Mouse (Mus musculus) heart, postnatal 14 days (tissue): ENCODE measurements at regions not wholly inside any gene's neighbourhood (a gene's known extent, or its start where the extent isn't known, plus 50 kb on each side); places are given as distances from the start of the nearest gene placed in this dataset.

Source experiments
- DNase-seq, 2 experiments: peaks; one replicate each; pipeline ENCODE4 v3.0.0; 2021 to 2022
- intact Hi-C: fragments of 180-260 bp; cut with DNase I; formaldehyde crosslinking; loops from one replicate; pipeline ENCODE4 v1.15.1; 2025

DNA sequence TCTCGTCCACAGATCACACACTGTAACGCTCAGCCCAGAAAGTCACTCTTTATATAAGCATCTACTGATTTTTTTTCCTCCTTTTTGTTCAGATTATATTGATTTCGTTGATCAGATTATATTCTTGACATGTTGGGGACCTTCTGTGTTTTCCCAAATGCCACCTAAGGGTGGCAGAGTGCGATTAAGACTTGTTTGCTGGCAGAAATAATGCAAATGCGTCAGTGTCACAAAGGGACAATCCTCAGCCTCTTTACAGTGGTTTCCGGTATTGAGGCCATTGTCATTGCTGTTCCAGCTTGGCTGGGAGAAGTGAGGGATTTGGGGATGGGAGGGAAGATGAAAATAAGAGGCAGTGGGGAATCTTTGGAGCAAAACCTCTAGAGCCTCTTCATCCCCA is 149.2 kb upstream of the Zc3h12a start:
- intact Hi-C loops, result no loop called here
- no peak for DNase-seq

DNA sequence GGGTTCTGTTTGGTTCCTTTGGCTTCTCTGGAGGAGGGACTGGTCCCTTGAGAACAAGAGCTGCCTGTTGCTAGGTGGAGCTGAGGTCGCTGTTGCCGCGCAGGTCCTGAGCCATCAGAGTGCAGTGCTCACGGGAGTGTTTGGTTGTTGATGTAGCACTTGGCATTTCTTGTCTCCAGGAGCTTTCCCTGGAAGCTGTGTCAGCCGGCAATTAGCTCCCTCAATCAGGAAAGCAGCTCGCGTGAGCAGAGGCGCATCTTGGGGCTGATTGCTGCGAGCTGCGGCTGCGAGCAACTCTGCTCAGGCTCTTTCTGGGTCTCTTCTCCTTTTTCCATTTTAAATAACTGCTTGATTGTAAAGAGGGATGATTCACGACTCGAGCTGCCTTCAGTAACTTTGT is 147.6 kb upstream of the Zc3h12a start:
- intact Hi-C loops, result no loop called here
- no peak for DNase-seq

DNA sequence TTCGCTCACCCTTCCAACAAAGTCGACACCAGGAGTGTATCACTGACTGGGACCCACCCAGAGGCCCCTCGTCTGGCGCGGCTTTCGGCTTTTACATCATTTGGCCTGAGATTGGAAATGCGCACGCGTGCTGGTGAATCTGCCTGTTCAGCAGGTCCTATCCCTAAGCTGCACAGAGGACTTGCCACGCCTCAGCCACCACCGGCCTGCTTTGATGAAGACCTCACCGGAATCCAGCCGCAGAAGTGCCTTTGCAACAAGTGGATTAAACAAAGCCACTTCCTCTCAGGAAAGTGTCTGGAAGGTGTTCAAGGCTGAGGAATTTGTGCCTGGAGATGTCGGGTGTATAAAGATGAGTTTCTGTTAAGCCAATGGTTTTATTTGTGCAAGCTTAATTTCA is 143.3 kb upstream of the Zc3h12a start:
- no peak for DNase-seq
- intact Hi-C loops, result no loop called here

DNA sequence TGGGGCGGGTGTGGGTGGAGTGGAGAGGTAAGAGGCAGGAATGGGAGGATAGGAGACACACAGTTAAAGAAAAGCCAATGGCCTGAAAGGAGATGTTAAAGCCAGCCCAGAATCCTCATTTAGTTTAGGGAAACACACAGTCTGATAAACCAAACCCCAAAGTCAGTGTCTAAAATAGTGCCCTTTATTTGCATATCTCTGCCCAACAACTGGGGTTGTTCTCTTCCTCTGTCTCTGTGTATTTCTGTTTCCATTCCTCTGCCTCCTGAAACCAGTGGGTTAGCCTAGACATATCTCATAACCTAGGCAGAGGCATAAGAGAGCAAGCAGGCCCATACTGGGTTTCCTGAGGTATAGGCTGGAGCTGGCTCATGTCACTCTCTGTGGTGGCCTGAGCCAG is 138.6 kb upstream of the Zc3h12a start:
- DNase-seq, result no peak

DNA sequence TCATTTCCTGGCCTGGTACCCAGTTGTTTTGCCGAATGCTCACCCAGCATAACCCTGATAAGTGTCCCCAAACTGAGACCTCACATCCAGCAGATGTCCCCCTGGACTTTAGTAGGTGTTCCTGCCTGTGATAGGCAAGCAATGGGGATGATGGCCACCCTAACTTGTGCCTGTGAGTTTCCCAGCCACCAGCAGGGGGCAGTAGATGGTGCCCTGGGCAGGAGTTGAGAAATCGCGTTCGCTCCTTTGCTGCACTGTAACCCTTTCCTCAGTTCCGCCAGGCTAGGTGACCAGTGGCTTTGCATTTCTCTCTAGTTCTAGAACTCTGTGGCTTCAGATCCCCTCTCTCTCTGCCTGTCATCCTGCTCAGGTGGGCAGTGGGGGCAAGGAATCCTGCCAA is 137.9 kb upstream of the Zc3h12a start:
- DNase-seq, result peak; percentile 20 to 31
- intact Hi-C loops, result no loop called here

More for the DNA sequence above, 138.6 kb upstream of the Zc3h12a start:
- intact Hi-C loops, result no loop called here

DNA sequence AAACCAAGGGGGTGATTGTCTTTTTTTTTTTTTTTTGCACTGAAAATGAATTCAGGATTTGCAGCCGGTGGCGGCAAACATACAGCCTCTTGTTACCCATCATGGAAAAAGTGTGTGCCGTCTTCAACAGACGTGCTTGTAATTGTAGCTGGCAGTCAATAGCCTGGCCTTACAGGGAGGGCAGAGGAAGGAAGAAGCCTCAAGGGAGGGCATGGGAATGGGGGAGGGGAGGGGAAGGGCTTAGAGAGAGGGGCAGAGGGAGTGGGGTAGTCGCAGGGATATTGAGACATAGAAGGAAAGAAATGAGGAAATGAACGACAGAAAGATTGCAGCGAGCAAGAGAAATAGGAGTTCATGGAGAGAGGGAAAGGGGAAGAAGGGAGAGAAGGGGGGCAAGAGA is 137.4 kb upstream of the Zc3h12a start:
- intact Hi-C loops, result no loop called here
- DNase-seq, result no peak

DNA sequence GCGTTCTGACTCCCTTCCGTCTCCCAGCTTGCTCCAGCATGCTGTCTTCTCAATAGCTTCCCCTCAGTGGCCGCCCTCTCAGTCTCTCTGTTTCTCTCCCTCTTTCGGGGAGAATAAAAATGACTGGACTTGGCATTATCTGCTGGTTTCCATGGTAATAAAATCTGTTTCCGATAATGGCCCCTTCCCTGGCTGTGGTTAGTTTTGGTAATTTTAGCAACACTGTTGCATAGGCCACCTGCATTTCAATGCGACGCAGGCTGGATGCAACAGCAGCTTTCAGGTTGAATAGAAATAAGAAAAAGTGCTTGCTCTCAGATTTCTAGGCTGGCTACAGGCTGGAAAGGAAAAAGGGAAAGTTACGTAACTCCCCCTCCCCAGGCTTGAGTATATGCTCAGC is 133.9 kb upstream of the Zc3h12a start:
- DNase-seq, result no peak
- intact Hi-C loops, result no loop called here

DNA sequence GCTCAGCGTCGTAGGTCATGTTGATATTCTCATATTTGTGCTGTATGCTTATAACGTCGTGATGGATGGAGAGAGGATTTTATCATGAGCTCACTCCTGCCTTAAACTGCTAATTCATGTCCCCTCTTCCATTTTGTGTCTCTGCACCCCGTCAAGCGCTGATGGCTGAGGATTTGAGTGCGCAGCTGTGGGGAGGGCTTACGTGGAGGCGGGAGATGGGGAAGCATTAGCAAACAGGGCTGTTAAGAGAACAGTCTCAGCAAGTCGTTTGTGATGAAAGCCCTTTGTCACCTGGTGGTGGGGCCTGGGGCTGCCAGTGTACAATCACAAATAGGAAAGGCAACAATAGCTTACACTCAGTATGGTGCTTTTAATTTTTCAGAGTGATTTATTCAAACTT is 131.7 kb upstream of the Zc3h12a start:
- DNase-seq, result no peak
- intact Hi-C loops, result no loop called here

DNA sequence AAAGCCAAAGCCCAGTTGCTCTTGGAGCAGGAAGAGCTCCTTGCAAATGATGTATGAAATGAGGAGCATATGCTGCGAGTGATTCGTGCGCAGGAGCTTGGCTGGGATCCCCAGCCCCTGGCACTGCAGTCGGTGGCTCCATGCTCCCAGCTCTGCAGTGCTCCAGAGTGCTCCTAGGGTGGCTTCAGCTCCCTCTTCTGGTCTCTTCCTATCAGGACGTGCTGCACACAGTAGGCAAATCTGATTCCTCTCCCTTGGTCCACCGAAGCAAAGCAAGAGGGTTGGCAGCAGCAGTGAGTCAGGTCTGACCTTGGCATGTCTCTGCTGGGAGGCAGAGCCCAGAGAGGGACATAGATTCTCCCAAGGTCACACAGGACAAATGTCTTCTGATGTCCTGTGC is 130.3 kb upstream of the Zc3h12a start:
- no peak for DNase-seq
- intact Hi-C loops, result no loop called here

DNA sequence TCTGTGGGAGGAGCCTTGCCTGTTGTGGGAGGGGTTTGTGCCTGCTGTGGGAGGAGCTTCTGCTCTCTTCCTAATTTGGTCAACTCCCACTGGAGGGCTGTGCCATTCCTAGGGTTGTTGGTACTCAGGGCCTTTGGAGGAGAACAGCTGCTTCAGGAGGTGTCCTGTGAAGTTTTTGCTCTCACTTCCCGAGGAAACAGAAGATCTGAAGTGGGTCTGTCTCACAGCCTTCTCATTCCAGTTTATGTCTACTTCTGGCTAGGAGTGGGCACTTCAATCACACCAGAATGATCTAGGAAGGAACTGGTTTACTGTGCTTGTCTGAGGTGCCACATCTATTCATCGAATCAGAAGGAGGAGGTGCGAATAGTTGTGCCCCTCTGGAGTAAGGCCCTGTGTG is 125.5 kb upstream of the Zc3h12a start:
- no peak for DNase-seq
- intact Hi-C loops, result no loop called here

DNA sequence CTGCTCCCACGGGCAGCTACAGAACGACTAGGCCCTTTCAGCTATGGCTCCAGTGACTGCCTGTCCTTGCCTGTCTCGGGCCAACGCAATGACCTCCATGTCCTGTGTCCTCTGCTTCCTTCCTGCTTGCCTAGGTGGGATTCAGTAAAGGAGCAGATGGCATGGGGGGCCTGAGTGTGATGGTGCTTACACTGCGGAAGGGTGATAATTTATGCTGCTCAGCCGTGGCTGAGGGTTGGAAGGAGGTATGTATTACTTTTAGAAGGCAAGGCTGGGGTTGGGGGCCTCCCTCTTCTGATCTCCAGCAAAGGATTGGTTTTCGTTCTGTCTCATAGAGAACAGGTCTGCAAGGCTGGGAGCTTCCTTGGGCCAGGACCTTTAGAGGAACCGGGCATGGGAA is 124.6 kb upstream of the Zc3h12a start:
- no peak for DNase-seq
- intact Hi-C loops, result no loop called here

DNA sequence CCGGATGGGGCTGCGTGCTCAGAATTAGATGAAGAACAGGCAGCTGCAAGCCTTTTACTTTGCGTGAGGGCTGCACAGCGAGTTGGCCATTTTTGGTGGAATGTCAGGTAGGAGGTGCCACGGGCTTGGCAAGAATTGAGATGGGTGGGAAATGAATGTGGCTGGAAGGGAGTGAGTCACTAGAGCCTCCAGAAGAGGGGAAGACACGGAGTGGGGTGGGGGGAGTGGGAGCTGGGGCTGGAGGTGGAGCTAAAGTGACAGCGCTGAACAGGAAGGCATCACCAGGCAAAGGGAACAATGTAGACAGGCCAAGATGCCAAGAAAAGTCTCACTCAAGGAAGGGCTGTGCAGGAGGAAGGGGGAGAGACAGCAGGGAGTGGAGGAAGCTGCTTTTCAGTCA is 121.4 kb upstream of the Zc3h12a start:
- intact Hi-C loops, result no loop called here
- DNase-seq, result no peak

DNA sequence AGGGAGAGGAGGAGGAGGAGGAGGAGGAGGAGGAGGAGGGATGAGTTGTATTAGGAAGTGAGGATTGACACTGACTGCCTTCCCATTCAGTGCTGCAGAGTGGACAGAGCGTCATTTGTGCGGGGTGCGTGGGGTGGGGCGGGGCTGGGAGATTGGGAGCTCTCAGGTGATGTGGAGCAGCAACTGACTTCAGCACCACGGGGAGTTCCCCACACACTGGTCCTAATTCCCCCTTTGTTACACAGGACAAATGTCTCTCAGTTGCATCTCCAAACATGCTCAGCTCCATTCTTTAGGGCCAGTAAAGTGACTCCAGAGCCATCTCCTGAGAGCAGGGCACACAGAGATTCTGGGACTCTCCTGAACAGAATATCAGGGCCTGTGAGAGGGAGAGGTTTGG is 118.5 kb upstream of the Zc3h12a start:
- DNase-seq, result no peak
- intact Hi-C loops, result no loop called here

DNA sequence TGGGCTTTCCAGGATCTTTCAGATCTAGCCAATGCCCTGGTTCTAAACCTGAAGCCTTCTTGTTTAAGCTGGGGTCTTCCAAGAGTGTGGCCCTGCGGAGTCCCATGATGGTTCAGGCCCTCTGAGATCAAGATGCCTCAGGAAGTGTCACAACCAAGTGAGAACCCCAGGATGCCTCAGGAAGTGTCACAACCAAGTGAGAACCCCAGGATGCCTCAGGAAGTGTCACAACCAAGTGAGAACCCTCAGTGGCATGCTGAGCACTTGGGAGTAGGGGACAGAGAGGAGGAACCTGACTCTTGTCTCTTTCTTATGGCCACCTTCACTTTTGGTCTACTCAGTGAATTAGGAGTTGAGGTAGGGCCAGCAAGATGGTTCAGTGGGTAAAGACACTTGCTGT is 114.9 kb upstream of the Zc3h12a start:
- intact Hi-C loops, result no loop called here
- DNase-seq, result no peak

DNA sequence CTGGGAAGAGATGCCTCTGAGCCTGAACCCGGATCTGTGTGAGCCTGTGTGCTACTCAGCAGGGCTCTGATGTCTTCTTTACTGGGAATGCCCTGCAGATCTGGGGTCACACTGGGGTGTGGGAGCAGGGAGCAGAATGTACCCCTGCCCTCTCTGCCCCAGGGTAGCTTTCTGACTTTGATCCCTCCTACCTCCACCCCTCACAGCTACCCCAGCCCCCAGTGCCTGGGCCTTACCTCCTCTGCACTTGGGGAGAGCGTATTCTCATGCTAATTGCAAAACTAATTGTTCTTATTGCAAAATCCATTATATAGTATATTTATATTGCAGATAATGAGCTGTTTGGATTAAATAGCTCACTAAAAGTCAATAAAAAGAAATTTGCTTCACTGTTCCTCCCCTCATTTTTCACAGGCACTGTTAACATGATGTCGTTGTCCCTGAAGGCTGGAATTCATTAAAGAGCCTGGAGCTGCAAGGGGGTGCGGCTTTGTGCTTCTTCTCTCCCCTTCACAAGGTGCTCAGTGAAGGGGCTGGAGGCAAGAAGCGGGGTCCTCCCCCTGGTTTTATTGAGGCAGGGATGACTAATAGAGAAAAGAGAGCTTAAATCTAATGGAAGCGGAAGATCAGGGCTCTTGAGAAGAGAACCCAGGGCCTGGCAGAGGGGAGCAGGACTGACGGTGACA is 114.1 kb upstream of the Zc3h12a start:
- no peak for DNase-seq
- intact Hi-C loops, result no loop called here

DNA sequence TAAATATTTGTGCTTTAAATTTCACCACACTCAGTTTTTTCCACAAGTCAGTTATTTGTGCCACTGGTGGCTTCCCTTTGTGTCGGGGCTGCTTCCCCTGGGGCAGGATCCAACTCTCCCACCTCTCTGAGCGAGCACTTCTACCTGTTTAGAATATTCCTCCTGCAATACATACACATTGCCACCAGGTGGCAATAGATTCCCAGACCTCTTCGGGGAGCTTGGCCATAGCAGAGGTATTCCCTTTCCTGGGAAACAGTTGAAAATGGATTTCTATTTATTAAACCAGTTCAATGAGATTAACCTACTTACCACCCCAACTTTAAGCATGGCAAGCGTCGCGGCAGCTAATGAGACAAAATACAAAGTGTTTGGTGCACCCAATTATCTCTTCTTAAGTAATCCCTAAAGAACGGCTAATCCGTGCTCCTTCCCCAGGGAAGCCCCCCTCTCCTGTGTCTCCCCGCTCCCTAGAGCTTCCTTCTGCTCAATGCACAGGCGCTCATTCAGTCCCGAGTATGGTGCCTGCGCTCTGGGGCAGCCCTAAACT is 104.1 kb upstream of the Zc3h12a start:
- intact Hi-C loops, result loop anchor here (2.0 kb wide), 1 partner anchor 731 kb away; no protein-coding TSS in a partner anchor
- DNase-seq, result peak in 1 of 2 experiments; percentile 14

DNA sequence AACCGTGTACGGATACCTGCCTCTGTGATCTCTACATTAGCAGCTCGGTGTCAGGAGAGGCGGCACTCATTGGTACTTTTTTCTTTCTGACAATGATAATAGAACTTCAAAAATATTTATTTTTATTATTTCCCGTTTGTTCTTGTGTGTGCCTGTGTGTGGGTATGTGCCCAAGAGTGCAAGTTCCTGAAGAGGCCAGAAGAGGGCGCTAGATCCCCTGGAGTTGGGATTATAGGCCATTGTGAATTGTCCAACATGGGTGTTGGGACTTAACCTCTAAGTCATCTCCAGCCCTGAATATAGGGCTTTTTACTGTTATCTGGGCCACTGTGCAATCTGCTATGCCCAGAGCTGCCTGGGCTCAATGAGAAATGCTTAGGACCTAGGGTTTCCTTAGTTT is 99.6 kb upstream of the Zc3h12a start:
- intact Hi-C loops, result no loop called here
- no peak for DNase-seq

DNA sequence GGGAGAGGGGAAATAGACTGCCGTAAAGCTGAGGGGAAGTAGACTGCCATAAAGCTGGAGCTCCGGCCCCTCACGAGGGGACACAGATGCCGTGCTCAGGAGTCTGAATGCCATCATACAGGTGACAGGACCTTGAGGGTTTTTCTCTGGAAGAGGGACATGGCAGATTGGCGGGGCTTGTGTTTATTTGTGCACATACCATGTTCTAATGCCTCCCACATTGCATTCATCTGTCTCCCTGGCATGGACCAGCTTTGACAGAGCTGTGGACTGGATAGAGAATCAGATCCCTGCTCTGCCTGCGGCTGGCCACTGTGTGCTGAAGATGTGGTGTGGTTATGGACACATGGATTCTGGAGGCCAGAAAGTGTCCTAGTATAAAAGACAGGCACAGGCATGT is 95.3 kb upstream of the Zc3h12a start:
- intact Hi-C loops, result no loop called here
- DNase-seq, result no peak

DNA sequence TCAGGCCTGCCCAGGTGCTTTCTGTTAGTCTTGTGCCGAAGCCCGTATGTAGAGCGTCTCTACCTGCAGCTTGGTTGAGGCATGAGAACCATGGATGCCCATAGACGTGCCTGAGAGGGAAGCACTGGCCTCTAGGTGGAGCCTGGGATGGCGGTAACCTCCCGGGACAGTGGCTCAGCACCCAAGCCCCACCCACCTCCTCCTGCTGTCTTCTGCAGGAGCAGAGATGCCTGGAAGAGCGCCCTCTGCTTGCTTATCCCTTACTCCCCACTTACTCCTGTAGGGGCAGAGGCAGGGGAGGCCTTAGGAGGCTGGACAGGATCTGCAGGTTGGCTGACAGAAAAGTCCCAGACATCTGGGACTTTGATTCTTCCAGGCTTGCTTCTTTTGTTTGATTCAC is 92.7 kb upstream of the Zc3h12a start:
- intact Hi-C loops, result no loop called here
- no peak for DNase-seq

DNA sequence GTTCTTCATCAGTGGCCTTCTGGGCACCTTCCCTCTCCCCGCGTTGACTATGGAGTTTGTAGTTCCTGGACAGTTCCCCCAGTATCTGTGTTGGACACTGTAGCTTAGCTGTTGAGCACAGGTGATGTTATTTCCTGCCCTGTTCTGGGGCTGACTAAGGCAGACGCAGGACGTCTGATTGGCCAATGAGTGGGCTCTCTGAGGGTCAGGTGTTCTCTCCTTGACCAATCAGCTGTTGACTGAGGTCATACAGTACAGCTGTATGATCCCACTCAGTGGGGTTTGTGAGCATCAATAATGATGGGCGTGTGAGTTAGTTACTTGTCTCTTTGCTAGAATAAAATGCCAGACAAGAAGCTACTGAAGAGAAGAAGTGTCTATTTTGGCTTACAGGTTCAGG is 91.6 kb upstream of the Zc3h12a start:
- intact Hi-C loops, result no loop called here
- DNase-seq, result no peak

DNA sequence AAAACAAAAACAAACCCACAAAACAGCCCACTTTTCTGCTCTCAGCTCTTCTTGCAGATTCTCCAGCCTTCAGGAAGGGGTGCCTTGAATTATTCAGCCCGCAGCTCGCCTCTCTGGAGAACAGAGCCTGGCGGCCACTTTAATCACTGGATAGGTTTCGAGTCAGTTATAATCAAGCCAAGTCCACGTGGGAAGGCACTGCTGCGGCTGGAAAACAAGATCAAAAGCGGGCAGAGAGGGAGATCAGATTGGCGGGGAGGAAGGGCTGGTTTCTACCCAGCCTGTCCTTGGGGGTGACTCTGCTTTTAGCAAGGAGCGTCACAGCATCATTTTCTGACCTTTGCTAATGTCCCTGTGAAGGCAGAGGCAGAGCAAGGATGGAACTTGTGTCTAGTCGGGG is 86.7 kb upstream of the Zc3h12a start:
- intact Hi-C loops, result no loop called here
- no peak for DNase-seq

DNA sequence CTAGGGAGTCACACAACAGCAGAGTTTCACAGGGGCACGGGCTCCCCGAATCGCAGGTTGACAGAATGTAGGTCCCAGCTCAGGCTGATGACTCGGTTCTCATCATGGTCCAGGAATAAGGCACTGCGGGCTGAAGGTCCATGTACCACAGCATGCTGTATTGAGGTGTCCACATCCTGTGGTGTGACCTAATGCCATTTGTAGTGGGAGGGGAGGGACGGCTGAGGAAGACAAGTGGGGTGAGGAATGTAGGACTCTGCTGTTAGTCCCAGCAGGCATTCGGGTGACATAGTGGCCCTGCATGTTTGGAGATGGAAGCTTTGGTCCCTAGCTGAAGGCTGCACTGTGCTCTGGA is 84.5 kb upstream of the Zc3h12a start:
- intact Hi-C loops, result no loop called here
- DNase-seq, result no peak
